Mouse (Mus musculus) CH12.LX (cell line): ENCODE results near the gene Rnf181.

Experiments used
- CTCF ChIP-seq, 2 experiments: IDR thresholded peaks in 1 of 2; conservative IDR thresholded peaks in 1 of 2; 2 replicates each; pipeline ENCODE4 v1.5.1; 2011 to 2012; ENCODE audit warnings: low read depth in 2 of 2, low read length in 2 of 2, improper control_type of control experiment in 1 of 2, inconsistent platforms in 1 of 2, mild to moderate bottlenecking in 1 of 2, moderate library complexity in 1 of 2
- ELF1 ChIP-seq: IDR thresholded peaks from 2 replicates; pipeline ENCODE4 v1.6.1; 2014; ENCODE audit warnings: low read depth, mild to moderate bottlenecking, inconsistent platforms, low read length, improper control_type of control experiment
- GABPA ChIP-seq: IDR thresholded peaks from 2 replicates; pipeline ENCODE4 v1.6.1; 2012; ENCODE audit warnings: low read depth, low read length, improper control_type of control experiment, inconsistent platforms; ENCODE audit not compliant: insufficient replicate concordance
- MAFK ChIP-seq: IDR thresholded peaks from 2 replicates; pipeline ENCODE4 v1.6.1; 2011; ENCODE audit warnings: low read length, improper control_type of control experiment; ENCODE audit not compliant: insufficient replicate concordance
- NELFE ChIP-seq: IDR thresholded peaks from 2 replicates; pipeline ENCODE4 v1.6.1; 2011; ENCODE audit warnings: low read depth, low read length, improper control_type of control experiment
- NRF1 ChIP-seq: IDR thresholded peaks from 2 replicates; pipeline ENCODE4 v1.6.1; 2014; ENCODE audit warnings: low read depth, mild to moderate bottlenecking, inconsistent platforms, low read length, improper control_type of control experiment, moderate library complexity
- ZC3H11A ChIP-seq: IDR thresholded peaks from 2 replicates; pipeline ENCODE4 v1.6.1; 2012; ENCODE audit warnings: low read depth, mild to moderate bottlenecking, inconsistent platforms, low read length, improper control_type of control experiment
- ZKSCAN1 ChIP-seq: IDR thresholded peaks from 2 replicates; pipeline ENCODE4 v1.6.1; 2012; ENCODE audit warnings: low read depth, inconsistent platforms, low read length, improper control_type of control experiment, borderline replicate concordance

DNA sequence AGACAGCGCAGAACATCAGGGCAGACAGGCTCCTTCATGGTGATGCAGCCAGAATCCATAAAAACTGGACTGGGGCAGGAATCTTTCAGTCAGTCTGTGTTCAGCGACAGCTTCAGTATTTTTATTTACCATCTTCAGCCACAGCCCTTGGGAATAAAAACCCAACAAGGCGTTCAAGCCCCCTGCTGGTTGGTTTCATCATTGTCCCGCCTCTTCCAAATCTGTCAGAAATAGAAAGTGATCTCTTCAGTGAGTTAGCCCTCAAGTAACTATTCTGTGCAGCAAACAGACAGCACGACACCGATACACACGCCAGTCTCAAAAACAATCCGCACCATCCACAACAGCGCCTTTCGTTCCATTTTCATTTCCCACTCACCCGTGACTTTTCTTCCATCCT lies 47.7 kb downstream of the Rnf181 start:
- TF ChIP-seq CTCF (conservative IDR thresholded peaks at IDR 0.05 in 1 of 2, IDR thresholded peaks at IDR 0.05 in 1 of 2; ENCODE audit: low read depth in 2 of 2, low read length in 2 of 2) (peak; percentile 33 to 56), ZKSCAN1 (no peak), GABPA (no peak), MAFK (no peak), NRF1 (no peak), NELFE (no peak), ELF1 (no peak), ZC3H11A (no peak)
